Mouse (Mus musculus): ENCODE data around the gene Mrm2. TPM values are rescaled to one million over a fixed set of nuclear protein-coding genes. Genes with fewer than 3 reads are reported as not detected.
"Not testable (repeated sequence)": the region's sequence is repeated elsewhere in the genome, so short reads cannot be mapped to it uniquely, and the experiment has no call there.

Gene Mrm2
- polyA plus RNA-seq, 1 experiment from 2014 or later = 18.0 TPM

DNA sequence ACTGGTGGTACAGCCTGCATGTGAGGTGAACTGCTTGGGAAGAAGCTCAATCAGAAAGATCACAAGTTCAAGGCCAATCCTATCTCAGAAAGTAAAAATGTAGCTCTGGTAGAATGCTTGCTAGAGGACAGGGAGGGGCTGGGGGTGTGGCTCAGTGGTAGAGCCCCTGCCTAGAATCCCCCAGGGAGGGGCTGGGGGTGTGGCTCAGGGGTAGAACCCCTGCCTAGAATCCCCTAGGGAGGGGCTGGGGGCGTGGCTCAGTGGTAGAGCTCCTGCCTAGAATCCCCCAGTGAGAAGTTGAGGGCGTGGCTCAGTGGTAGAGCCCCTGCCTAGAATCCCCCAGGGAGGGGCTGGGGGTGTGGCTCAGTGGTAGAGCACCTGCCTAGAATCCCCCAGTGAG lies 36.4 kb upstream of the Mrm2 start:
- not testable (repeated sequence) for H3K27ac ChIP-seq; H3K27me3 ChIP-seq; H3K4me3 ChIP-seq; ATAC-seq (ENCODE audit: borderline replicate concordance, extremely low read depth, low FRiP score, low TSS enrichment); H3K36me3 ChIP-seq; H3K4me2 ChIP-seq; H3K4me1 ChIP-seq; H3K9ac ChIP-seq; H3K9me3 ChIP-seq
- 88% methylated on average over 2 of the region's 2 CpGs for WGBS

DNA sequence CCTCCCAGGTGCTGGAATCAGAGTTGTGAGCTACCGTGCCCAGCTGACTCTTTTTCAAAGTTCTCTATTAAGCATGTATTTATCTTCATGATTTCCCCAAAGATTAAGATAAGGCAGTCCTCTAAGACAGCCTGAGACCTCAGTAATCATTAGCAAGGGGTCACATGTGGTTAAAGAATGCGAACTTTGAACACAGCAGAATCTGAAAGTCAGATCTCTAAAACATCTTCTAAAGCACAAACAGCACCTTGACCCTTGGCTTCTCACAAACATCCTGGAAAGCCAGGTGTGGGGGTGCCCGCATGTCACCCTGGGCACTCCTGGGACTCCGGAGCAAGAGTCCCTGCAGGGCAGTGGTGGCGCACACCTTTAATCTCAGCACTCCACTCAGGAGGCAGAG lies 32.7 kb upstream of the Mrm2 start:
- no peak for ATAC-seq (ENCODE audit: borderline replicate concordance, extremely low read depth, low FRiP score, low TSS enrichment)
- 66% methylated on average over 5 of the region's 5 CpGs for WGBS
- Histone ChIP-seq H3K4me1 (no peaks in the 10 kb centered on the region), H3K36me3 (no peaks in the 10 kb centered on the region), H3K9me3 (no peaks in the 10 kb centered on the region), H3K4me3 (no peak overlapping the region), H3K9ac (no peak overlapping the region), H3K27me3 (no peaks in the 10 kb centered on the region), H3K27ac (no peak overlapping the region), H3K4me2 (no peak overlapping the region)

DNA sequence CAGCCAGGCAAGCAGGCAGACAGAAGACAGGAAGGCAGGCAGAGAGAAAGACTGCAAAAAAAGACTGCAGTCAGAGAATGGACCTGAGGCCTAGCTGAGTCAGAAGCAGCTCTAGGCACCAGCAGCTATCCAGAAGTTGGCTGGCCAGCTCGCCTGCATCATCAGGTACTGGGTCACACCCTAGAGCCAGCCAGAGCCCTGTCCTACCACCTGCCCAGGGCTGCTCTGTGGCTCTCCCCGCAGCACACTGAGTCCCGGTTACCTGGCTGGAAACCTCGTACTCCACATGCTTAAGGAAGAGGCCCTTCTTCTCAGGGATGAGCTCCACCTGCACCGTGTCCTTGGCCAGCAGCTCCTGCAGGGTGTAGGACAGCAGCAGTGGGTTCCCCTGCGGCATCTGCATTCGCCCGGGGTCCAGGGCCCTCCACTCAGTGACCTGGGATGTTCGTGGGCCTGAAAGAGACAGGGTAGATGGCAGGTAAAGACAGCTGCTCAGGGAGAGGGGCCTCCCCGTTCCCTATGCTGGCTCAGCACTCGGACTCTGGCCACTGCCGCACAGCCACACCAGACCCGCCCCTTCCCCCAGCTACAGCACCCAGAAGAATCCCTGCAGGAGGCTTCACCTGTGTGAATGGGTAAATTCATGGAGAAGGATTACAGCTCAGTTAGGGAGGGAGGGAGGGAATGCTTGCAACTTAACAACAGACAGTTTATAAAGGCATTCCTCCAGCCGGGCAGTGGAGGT lies 28.4 kb upstream of the Mrm2 start:
- H3K4me2 ChIP-seq = no peak overlapping the region
- H3K9ac ChIP-seq = no peak overlapping the region
- WGBS = 78% methylated on average over 14 of the region's 14 CpGs
- no peaks in the 10 kb centered on the region for H3K27me3 ChIP-seq
- no peaks in the 10 kb centered on the region for H3K4me1 ChIP-seq
- no peak for ATAC-seq (ENCODE audit: borderline replicate concordance, extremely low read depth, low FRiP score, low TSS enrichment)
- no peak overlapping the region for H3K4me3 ChIP-seq
- H3K9me3 ChIP-seq = no peaks in the 10 kb centered on the region
- no peak overlapping the region for H3K27ac ChIP-seq
- peaks cover 17% of the 10 kb centered on the region for H3K36me3 ChIP-seq

DNA sequence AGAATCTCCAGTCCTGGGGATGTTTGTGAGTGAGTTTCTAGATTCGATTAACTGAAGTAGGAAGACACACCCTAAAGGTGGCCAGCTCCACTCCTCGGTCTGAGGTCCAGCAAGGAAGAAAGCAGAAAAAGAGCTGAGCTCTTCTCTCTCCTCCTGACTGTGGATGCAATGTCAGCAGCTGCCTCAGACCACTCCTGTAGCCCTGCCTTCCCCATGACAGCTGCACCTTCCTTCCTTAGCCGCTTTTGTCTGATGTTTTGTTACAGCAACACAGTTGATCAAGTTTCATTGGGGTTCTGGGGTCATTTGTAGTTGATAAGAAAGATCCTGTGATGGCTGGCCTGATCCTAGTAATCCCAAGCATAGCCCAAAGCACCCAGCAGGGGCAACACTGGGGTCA lies 25.8 kb upstream of the Mrm2 start:
- WGBS = 84% methylated on average over 3 of the region's 3 CpGs
- no peak for ATAC-seq (ENCODE audit: borderline replicate concordance, extremely low read depth, low FRiP score, low TSS enrichment)
- no peaks in the 10 kb centered on the region for H3K4me1 ChIP-seq
- peaks cover 32% of the 10 kb centered on the region for H3K36me3 ChIP-seq
- no peak overlapping the region for H3K4me2 ChIP-seq
- H3K9me3 ChIP-seq = no peaks in the 10 kb centered on the region
- no peak overlapping the region for H3K4me3 ChIP-seq
- H3K27me3 ChIP-seq = no peaks in the 10 kb centered on the region
- H3K27ac ChIP-seq = no peak overlapping the region
- H3K9ac ChIP-seq = no peak overlapping the region

DNA sequence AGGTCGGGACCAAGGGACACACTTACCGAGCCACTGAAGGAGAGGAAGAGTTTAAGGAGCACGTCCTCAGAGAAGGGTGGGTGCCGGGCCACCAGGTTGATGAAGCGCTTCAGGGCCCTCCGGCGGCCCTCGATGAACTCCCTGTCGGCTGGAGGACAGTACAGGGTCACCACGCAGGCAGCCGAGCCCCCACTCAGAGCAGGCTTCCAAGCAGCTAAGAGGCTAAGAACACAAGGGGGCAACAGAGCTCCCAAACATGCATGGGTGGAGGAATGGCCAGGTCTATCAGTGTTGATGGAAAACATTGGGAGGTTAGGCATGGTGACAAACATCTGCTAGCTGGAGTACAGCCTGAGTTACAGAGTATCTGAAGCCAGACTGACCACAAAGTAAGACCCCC lies 24.2 kb upstream of the Mrm2 start:
- no peaks in the 10 kb centered on the region for H3K27me3 ChIP-seq
- H3K4me1 ChIP-seq = no peaks in the 10 kb centered on the region
- no peaks in the 10 kb centered on the region for H3K9me3 ChIP-seq
- no peak overlapping the region for H3K4me3 ChIP-seq
- no peak overlapping the region for H3K4me2 ChIP-seq
- no peak overlapping the region for H3K27ac ChIP-seq
- no peak overlapping the region for H3K9ac ChIP-seq
- WGBS = 82% methylated on average over 11 of the region's 11 CpGs
- H3K36me3 ChIP-seq = peaks cover 43% of the 10 kb centered on the region
- ATAC-seq (ENCODE audit: borderline replicate concordance, extremely low read depth, low FRiP score, low TSS enrichment) = no peak

DNA sequence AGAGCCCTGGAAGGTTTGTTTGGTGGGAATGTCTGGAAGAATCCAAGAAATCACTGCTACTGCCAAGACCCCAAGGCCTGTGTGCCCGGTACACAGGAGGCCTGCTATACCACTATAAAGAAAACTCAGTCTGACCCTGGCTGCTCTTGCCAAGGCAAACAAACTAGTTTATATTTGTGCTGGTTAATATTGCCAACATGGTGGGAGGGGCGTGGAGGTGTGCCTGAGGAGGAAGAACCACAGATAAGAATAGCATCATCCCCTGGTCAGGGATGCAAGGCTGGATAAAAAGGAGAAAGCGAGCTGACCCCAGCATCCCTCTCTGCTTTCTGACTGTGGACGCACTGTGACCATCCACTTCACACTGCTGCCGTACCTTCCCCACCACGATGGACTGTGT lies 20.7 kb upstream of the Mrm2 start:
- peaks cover 39% of the 10 kb centered on the region for H3K36me3 ChIP-seq
- no peak overlapping the region for H3K9ac ChIP-seq
- H3K9me3 ChIP-seq = no peaks in the 10 kb centered on the region
- H3K27ac ChIP-seq = no peak overlapping the region
- H3K4me1 ChIP-seq = no peaks in the 10 kb centered on the region
- no peak overlapping the region for H3K4me3 ChIP-seq
- H3K27me3 ChIP-seq = no peaks in the 10 kb centered on the region
- ATAC-seq (ENCODE audit: borderline replicate concordance, extremely low read depth, low FRiP score, low TSS enrichment) = no peak
- 92% methylated on average over 6 of the region's 6 CpGs for WGBS
- no peak overlapping the region for H3K4me2 ChIP-seq

DNA sequence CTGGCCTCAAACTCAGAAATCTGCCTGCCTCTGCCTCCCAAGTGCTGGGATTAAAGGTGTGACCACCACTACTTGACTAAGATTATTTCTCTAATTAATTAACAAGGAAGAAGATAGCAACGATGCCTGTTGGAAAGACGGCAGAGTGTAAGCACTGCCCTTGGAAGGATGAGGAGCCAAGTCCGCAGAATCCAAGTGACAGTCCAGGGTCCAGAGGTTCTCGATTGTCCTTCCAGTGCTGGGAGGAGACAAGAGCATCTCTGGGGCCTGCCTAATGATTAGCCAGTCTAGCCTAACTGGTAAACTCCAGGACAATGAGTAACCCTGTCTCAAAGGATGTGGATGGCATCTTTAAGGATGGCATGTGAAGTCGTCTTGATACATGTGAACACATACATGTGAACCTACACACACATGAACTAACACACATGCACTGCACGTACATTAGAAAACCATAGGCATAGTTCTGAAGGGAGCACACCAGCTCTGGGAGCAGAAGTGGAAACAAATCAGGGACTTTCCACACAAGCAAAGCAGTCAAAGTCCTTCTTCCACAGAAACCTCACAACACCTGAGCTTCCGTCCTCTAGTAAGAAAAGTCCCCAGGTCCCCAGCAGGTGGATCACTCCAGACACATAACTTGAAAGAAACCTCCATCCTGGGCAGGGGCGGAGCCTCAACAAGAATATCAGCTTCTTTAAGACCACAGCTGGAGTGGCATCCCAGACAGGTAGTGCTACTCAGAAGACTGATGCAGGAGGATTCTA lies 19.2 kb upstream of the Mrm2 start:
- Histone ChIP-seq H3K4me2 (no peak overlapping the region), H3K27me3 (no peaks in the 10 kb centered on the region), H3K4me1 (no peaks in the 10 kb centered on the region), H3K9me3 (no peaks in the 10 kb centered on the region), H3K9ac (no peak overlapping the region), H3K4me3 (no peak overlapping the region), H3K36me3 (peaks cover 39% of the 10 kb centered on the region), H3K27ac (no peak overlapping the region)
- ATAC-seq (ENCODE audit: borderline replicate concordance, extremely low read depth, low FRiP score, low TSS enrichment) = no peak
- WGBS = 88% methylated on average over 8 of the region's 8 CpGs

DNA sequence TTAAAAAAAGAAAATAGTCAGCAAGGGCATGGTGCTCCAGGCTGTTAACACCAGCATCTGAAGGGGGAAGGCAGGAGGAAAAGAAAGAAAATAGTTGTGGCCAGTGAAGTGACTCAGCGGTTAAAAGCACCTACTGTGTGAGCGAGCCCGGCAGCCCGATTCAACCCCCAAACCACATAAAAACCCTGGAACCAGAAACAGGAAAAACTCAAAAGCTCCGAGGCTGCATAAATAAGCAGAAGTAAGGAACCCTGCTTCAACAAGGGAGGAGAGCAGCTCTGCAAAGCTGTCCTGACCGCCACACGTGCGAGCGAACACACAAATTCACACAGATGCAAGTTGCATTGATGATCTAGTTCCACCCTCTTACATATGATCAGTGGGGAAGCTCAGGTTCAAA lies 18.2 kb upstream of the Mrm2 start:
- no peak overlapping the region for H3K9ac ChIP-seq
- H3K36me3 ChIP-seq = peaks cover 31% of the 10 kb centered on the region
- H3K4me3 ChIP-seq = no peak overlapping the region
- no peaks in the 10 kb centered on the region for H3K4me1 ChIP-seq
- no peak for ATAC-seq (ENCODE audit: borderline replicate concordance, extremely low read depth, low FRiP score, low TSS enrichment)
- H3K27me3 ChIP-seq = no peaks in the 10 kb centered on the region
- H3K4me2 ChIP-seq = no peak overlapping the region
- 92% methylated on average over 9 of the region's 9 CpGs for WGBS
- no peaks in the 10 kb centered on the region for H3K9me3 ChIP-seq
- H3K27ac ChIP-seq = no peak overlapping the region

DNA sequence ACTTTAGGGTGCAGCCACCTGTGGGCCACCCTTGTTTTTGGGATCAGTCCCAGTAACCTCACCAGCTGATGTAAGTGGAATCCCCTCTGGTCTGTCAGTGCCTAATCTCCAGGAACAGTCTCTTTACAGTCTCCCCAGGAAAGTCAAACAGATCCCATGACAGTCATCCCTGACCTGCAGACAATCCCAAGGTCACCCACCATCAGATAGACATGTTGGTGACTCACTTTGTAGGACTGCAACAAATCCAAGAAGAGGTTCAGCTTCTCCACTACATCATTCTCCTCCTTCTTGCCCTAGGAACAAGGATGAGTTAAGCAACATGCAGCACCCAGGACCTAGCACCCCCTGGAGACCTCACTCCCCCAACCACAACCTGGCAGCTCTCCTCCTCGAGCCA lies 14.4 kb upstream of the Mrm2 start:
- no peak for ATAC-seq (ENCODE audit: borderline replicate concordance, extremely low read depth, low FRiP score, low TSS enrichment)
- no peaks in the 10 kb centered on the region for H3K27me3 ChIP-seq
- no peaks in the 10 kb centered on the region for H3K4me1 ChIP-seq
- H3K4me3 ChIP-seq = no peak overlapping the region
- H3K36me3 ChIP-seq = peaks cover 6% of the 10 kb centered on the region; the same call in 1 of the 2 replicates
- 71% methylated on average over 1 of the region's 1 CpGs for WGBS
- H3K9me3 ChIP-seq = no peaks in the 10 kb centered on the region
- H3K9ac ChIP-seq = no peak overlapping the region
- H3K27ac ChIP-seq = no peak overlapping the region
- H3K4me2 ChIP-seq = no peak overlapping the region

DNA sequence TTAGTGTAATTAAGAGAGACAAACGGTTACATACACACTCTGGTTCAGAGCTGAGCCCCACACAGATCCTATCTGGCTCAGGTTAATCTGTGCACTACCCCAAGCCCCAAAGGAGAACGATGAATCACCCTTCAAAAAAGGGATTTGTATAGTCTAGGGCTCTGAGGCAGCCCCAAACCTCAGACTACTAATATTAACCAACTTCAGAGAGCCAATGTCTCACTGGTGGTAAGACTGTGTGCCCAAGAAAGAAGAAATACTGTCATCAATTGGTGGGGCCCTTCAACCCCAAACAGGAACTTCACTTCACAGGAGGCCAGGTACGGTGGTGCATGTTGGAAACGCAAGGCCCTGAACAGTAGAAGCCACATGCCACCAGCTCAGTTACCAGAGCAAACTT lies 13.5 kb upstream of the Mrm2 start:
- Histone ChIP-seq H3K4me2 (no peak overlapping the region), H3K9ac (no peak overlapping the region), H3K4me3 (no peak overlapping the region), H3K9me3 (no peaks in the 10 kb centered on the region), H3K27ac (no peak overlapping the region), H3K4me1 (no peaks in the 10 kb centered on the region), H3K27me3 (no peaks in the 10 kb centered on the region), H3K36me3 (peaks cover 6% of the 10 kb centered on the region; the same call in 1 of the 2 replicates)
- ATAC-seq (ENCODE audit: borderline replicate concordance, extremely low read depth, low FRiP score, low TSS enrichment) = no peak
- WGBS = 89% methylated on average over 4 of the region's 4 CpGs

DNA sequence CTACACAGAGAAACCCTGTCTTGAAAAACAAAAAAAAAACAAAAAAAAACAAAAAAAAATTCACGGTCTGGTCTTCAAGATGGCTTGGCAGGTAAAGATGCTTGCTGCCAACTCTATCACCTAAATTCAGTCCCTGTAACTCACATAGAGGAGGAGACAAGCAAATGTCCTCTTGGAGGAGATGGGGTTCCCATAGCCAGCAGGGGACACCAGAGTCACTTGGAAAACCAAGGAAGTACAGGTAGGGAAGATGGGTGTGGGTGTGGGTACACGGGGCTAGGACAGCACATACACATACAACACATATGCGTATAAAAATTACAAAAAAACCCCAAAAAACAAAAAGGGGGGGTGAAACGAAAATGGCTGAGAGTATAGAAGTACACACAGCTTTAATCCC lies 11.2 kb upstream of the Mrm2 start:
- Histone ChIP-seq H3K27me3 (no peaks in the 10 kb centered on the region), H3K36me3 (peaks cover 23% of the 10 kb centered on the region), H3K27ac (no peak overlapping the region), H3K9me3 (no peaks in the 10 kb centered on the region), H3K4me2 (no peak overlapping the region), H3K9ac (no peak overlapping the region), H3K4me1 (no peaks in the 10 kb centered on the region; the same call in 1 of the 2 replicates), H3K4me3 (no peak overlapping the region)
- ATAC-seq (ENCODE audit: borderline replicate concordance, extremely low read depth, low FRiP score, low TSS enrichment) = no peak
- 76% methylated on average over 4 of the region's 4 CpGs for WGBS

DNA sequence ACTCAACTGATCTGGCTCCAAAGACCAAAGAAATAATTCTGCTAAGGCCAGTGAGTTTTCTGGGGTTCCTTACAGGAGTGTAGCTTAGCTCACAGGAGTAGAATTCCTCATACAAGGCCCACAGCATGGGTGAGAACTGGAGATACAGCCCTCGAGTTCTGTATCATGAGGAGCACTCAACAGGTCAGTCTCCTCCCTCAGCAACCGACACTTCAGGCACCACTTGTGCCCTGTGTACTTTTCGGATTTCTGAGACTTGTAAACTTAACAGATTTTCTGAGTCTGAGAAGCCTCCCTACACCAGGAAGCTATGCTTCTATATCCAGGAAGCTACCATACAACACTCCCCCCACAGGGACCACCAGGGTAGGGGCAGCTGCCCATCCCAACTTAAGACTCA lies 8.1 kb upstream of the Mrm2 start:
- no peak overlapping the region for H3K4me2 ChIP-seq
- H3K9me3 ChIP-seq = no peaks in the 10 kb centered on the region
- no peak for ATAC-seq (ENCODE audit: borderline replicate concordance, extremely low read depth, low FRiP score, low TSS enrichment)
- no peak overlapping the region for H3K9ac ChIP-seq
- H3K27me3 ChIP-seq = no peaks in the 10 kb centered on the region
- H3K27ac ChIP-seq = no peak overlapping the region
- peaks cover 23% of the 10 kb centered on the region for H3K36me3 ChIP-seq
- H3K4me3 ChIP-seq = no peak overlapping the region
- no peaks in the 10 kb centered on the region; the same call in 1 of the 2 replicates for H3K4me1 ChIP-seq
- WGBS = 51% methylated on average over 3 of the region's 3 CpGs
